Mouse (Mus musculus) ES-Bruce4 (cell line): ENCODE measurements around the gene Nr0b2. TPM values are rescaled to one million over a fixed set of nuclear protein-coding genes. Genes with fewer than 3 reads are reported as not detected.
"Not testable (repeated sequence)": the region's sequence is repeated elsewhere in the genome, so short reads cannot be mapped to it uniquely, and the experiment has no call there.

Experiments used
- H3K27ac ChIP-seq: 2 replicates; pipeline ENCODE4 v1.5.1; 2012; ENCODE audit warnings: low read length, inconsistent platforms; ENCODE audit not compliant: insufficient read depth
- H3K27me3 ChIP-seq: 2 replicates; pipeline ENCODE4 v1.6.1; 2012; ENCODE audit warnings: mild to moderate bottlenecking, low read length, inconsistent platforms; ENCODE audit not compliant: control insufficient read depth, poor library complexity, insufficient read depth, severe bottlenecking
- H3K36me3 ChIP-seq: 2 replicates; pipeline ENCODE4 v1.6.1; 2012; ENCODE audit warnings: inconsistent platforms, mild to moderate bottlenecking, low read length, moderate library complexity; ENCODE audit not compliant: control insufficient read depth, poor library complexity, insufficient read depth, severe bottlenecking
- H3K4me1 ChIP-seq: one replicate; pipeline ENCODE4 v1.8.1; 2011; ENCODE audit warnings: low read length; ENCODE audit not compliant: control insufficient read depth, insufficient read depth
- H3K4me3 ChIP-seq: 2 replicates; pipeline ENCODE4 v1.5.1; 2011; ENCODE audit warnings: low read depth, mild to moderate bottlenecking, low read length
- H3K9ac ChIP-seq: 2 replicates; pipeline ENCODE4 v1.6.1; 2012; ENCODE audit warnings: low read depth, mild to moderate bottlenecking, inconsistent platforms; ENCODE audit not compliant: poor library complexity, severe bottlenecking
- H3K9me3 ChIP-seq: replicated peaks from 2 replicates; pipeline ENCODE4 v1.6.1; 2012; ENCODE audit warnings: mild to moderate bottlenecking, low read length, inconsistent platforms; ENCODE audit not compliant: control insufficient read depth, poor library complexity, insufficient read depth, severe bottlenecking
- CTCF ChIP-seq: IDR thresholded peaks from one replicate; pipeline ENCODE4 v1.8.1; 2011; ENCODE audit warnings: low read depth, low read length
- EP300 ChIP-seq: IDR thresholded peaks from 2 replicates; pipeline ENCODE4 v1.6.1; 2011; ENCODE audit warnings: low read depth, low read length; ENCODE audit not compliant: insufficient read depth
- POLR2A ChIP-seq: IDR thresholded peaks from one replicate; pipeline ENCODE4 v1.8.1; 2011; ENCODE audit warnings: low read length; ENCODE audit not compliant: insufficient read depth
- polyA plus RNA-seq: library from polyadenylated mRNA; stranded (reverse); fragments of >200 nt; gene quantifications from 2 replicates; pipeline ENCODE4 v1.2.4, GENCODE M21; 2011; ENCODE audit warnings: low read depth; ENCODE audit not compliant: missing spikeins, insufficient read depth, insufficient read length

Nr0b2 gene
- polyA plus RNA-seq = not detected in 2 replicates

DNA sequence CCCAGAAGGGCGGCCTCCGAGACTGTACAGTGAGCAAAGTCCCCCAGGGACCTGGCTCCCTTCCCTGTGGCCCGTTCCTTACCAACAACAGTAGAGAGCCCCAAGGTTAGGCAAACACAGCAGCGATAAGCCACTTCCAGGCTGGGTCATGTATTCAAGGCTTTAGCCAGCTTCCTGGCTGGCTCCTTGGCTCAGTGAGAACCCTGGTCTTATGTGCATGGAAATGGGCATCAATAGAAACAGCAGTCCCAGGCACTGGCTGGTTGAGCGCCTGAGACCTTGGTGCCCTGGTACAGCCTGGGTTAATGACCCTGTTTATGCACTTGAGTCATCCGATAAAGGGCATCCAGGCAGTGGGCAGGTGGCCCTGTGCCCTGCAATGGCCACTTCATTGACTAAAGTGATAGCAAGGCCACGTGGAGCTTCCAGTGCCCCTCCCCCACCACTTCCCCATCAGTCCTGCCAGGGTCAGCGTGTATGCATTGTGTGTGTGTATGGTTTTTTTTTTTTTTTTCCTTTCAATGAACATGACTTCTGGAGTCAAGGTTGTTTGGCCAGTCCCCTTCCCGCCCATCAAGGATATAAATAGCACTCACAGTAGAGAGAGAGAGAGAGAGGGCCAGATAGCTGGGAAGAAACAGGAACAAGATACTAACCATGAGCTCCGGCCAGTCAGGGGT, at the start of gene Nr0b2:
Nr0b2 (plus strand) TSS at position 609 of the 680 bp plus-strand sequence.
- Histone ChIP-seq H3K4me1 (no peaks in the 10 kb centered on the region), H3K9me3 (no peaks in the 10 kb centered on the region), H3K27me3 (no peaks in the 10 kb centered on the region), H3K9ac (peak within 1 kb of the TSS; percentile 12; the same call in 1 of the 2 replicates), H3K27ac (no peak within 1 kb of the TSS), H3K4me3 (peak within 1 kb of the TSS; percentile 16), H3K36me3 (no peaks in the 10 kb centered on the region)
- TF ChIP-seq EP300 (no peak), CTCF (no peak), POLR2A (no peak)

DNA sequence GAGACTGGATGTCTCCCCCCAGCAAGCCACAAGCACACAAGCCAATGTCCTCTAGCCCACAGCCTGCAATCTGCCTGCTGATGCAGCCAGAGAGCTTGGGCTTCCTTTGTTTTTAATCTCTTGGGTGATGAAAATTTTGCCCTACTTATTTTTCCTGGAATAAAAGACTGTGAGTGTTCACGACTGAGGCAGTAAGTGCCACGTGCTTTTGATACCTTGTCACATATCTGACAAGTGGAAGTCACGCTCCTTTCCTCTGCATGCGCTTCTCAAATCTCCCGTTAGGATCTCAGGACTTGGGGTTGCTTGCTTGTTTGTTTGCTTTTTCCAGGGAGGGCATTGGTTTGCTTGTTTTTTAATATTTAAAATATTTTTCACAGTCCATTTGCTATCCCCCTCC, 48.9 kb upstream of the Nr0b2 start:
- TF ChIP-seq POLR2A (no peak), CTCF (no peak), EP300 (no peak)
- peaks cover 1% of the 10 kb centered on the region for H3K4me1 ChIP-seq
- H3K36me3 ChIP-seq = no peaks in the 10 kb centered on the region
- no peak overlapping the region for H3K4me3 ChIP-seq
- H3K27ac ChIP-seq = no peak overlapping the region
- no peaks in the 10 kb centered on the region for H3K9me3 ChIP-seq
- no peak overlapping the region for H3K9ac ChIP-seq
- no peaks in the 10 kb centered on the region for H3K27me3 ChIP-seq

DNA sequence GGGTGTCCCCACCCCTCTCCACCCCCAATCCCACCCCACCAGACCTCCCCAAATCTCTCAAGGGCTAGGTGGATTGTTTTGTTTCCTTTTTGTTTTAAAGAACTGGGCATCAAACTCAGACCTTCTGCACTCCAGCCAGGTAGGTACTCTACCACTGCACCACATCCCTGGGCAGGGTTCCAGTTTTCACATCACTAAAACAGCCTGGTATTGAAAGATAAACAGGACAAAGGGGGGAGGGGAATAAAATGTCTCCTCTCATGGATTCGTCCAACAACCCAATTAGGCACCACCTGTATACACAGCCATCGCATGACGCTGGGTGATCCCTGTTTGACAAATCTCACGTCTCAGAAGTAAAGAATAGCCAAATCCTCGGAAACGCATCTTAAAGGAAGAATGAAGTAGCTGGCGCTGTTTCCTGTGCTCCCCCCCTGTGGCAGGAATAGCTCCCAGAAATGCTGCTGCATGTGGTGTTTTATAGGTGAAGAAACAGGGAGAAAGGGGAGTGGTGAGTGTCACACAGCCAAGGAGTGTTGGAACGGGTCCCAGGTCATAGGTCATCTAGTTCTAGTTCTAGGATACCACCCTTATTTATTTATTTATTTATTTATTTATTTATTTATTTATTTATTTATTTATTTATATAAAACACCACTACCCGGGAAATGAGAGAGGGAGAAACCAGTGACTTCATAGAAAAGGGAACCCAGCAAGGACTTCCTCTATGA, 48.3 kb upstream of the Nr0b2 start:
- TF ChIP-seq CTCF = no peak
- no peak for TF ChIP-seq EP300
- no peak for TF ChIP-seq POLR2A
- H3K36me3 ChIP-seq = no peaks in the 10 kb centered on the region
- H3K9ac ChIP-seq = no peak overlapping the region
- H3K27me3 ChIP-seq = no peaks in the 10 kb centered on the region
- no peaks in the 10 kb centered on the region for H3K9me3 ChIP-seq
- peaks cover 1% of the 10 kb centered on the region for H3K4me1 ChIP-seq
- H3K27ac ChIP-seq = no peak overlapping the region
- no peak overlapping the region for H3K4me3 ChIP-seq

GRCm38 (mm10) chr4:133506573-133506972, 46.6 kb upstream of the Nr0b2 start:
- Histone ChIP-seq H3K9ac (no peak overlapping the region), H3K36me3 (no peaks in the 10 kb centered on the region), H3K9me3 (no peaks in the 10 kb centered on the region), H3K27me3 (no peaks in the 10 kb centered on the region), H3K27ac (no peak overlapping the region), H3K4me3 (no peak overlapping the region), H3K4me1 (peaks cover 1% of the 10 kb centered on the region)
- TF ChIP-seq EP300 = no peak
- TF ChIP-seq CTCF = no peak
- no peak for TF ChIP-seq POLR2A

DNA sequence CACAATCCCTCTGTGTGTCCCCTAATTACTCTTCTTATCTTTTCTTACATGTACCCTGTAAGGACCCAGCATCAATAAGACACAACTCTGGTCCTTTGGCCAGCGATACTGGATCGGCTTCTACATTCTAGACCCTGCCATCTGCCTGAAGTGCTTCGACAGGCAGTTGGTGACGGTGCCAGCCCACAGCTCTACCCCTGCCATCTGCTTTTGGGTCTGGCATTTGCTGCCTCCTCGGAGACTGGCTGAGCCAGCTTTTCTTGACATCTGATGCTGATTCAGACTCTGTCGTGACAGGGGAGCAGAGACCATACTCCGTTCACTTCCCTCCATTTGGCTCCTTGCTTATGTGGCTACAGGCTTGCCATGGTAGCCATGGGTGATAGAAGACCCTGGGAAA, 44.2 kb upstream of the Nr0b2 start:
- no peak for TF ChIP-seq EP300
- TF ChIP-seq CTCF = no peak
- Histone ChIP-seq H3K27me3 (no peaks in the 10 kb centered on the region), H3K4me1 (no peaks in the 10 kb centered on the region)

GRCm38 (mm10) chr4:133511050-133511449, 42.1 kb upstream of the Nr0b2 start:
- Histone ChIP-seq H3K9me3 (no peaks in the 10 kb centered on the region), H3K36me3 (no peaks in the 10 kb centered on the region), H3K4me1 (no peaks in the 10 kb centered on the region), H3K27ac (no peak overlapping the region), H3K9ac (no peak overlapping the region), H3K4me3 (no peak overlapping the region), H3K27me3 (no peaks in the 10 kb centered on the region)
- TF ChIP-seq EP300 = no peak
- TF ChIP-seq CTCF = no peak
- no peak for TF ChIP-seq POLR2A

More for the DNA sequence above, 44.2 kb upstream of the Nr0b2 start:
- Histone ChIP-seq H3K9ac (no peak overlapping the region), H3K9me3 (no peaks in the 10 kb centered on the region), H3K27ac (no peak overlapping the region), H3K36me3 (no peaks in the 10 kb centered on the region), H3K4me3 (no peak overlapping the region)

GRCm38 (mm10) chr4:133512511-133512910, 40.7 kb upstream of the Nr0b2 start:
- H3K4me1 ChIP-seq, H3K36me3 ChIP-seq, H3K4me3 ChIP-seq, H3K27ac ChIP-seq, H3K9me3 ChIP-seq, H3K27me3 ChIP-seq, H3K9ac ChIP-seq: not testable (repeated sequence)
